Mouse (Mus musculus) ES-E14 (cell line): ENCODE data around the gene Prkaa1.

Source experiments
- HCFC1 ChIP-seq: IDR thresholded peaks from 2 replicates; pipeline ENCODE4 v1.6.1; 2012; ENCODE audit warnings: low read length, inconsistent platforms, borderline replicate concordance; ENCODE audit not compliant: insufficient read depth
- MAFK ChIP-seq: IDR thresholded peaks from 2 replicates; pipeline ENCODE4 v1.6.1; 2014; ENCODE audit warnings: mild to moderate bottlenecking, low read depth, low read length, inconsistent platforms; ENCODE audit not compliant: insufficient read depth

- no peak for TF ChIP-seq HCFC1
- TF ChIP-seq MAFK = no peak
These were observed 42.6 kb downstream of the Prkaa1 start for GRCm38 (mm10) chr15:5186293-5186675.
